Mouse (Mus musculus): Measurements from ENCODE around the gene Cdkal1.

- TF ChIP-seq CTCF (IDR thresholded peaks at IDR 0.05; ENCODE audit: control insufficient read depth, insufficient read depth, insufficient read length) (no peak), MYOG (IDR thresholded peaks at IDR 0.05; ENCODE audit: control insufficient read depth, extremely low read depth, insufficient read length) (no peak), USF1 (IDR thresholded peaks at IDR 0.05; ENCODE audit: low read depth) (no peak)
Observed at GRCm38 (mm10) chr13:29756052-29756451, 99.4 kb downstream of the Cdkal1 start.
